Mouse (Mus musculus) kidney, adult 2 months (tissue): ENCODE measurements at regions not wholly inside any gene's neighbourhood (a gene's known extent, or its start where the extent isn't known, plus 50 kb on each side); places are given as distances from the start of the nearest gene placed in this dataset.

ENCODE experiments used
- CTCF ChIP-seq: fragments of 200-500 bp; conservative IDR thresholded peaks from 2 replicates; pipeline ENCODE4 v1.5.1; 2011; ENCODE audit warnings: low read depth, mild to moderate bottlenecking, control low read depth, low read length, moderate library complexity, mixed read lengths; ENCODE audit not compliant: insufficient read depth, insufficient read length
- POLR2A ChIP-seq: fragments of 200-500 bp; IDR thresholded peaks from one replicate; pipeline ENCODE4 v1.6.1; 2011; ENCODE audit warnings: low read depth, low read length, control low read depth

DNA sequence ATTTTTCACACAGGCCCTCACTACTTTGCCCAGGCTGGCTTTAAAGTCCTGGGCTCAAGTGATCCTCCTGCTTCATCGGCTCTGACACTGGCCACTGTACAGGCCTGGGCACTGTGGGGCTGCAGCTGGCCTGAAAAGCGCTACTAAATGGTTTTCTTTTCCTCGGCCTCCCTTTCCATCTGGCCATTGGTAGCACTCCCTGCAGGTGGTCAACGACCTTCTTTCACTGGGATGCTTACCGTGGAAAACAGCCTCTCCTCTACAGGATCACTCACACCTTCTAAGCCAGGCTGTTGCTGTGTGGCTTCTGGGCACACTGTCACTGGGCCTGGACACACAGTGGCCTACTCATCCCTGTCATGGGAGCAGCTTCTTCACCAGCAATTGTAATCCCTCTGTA is 298.5 kb upstream of the 4930535I16Rik start:
- TF ChIP-seq POLR2A (no peak), CTCF (no peak)
